16 mouse cellular contexts compared by ENCODE assay signal in the genomic region with DNA sequence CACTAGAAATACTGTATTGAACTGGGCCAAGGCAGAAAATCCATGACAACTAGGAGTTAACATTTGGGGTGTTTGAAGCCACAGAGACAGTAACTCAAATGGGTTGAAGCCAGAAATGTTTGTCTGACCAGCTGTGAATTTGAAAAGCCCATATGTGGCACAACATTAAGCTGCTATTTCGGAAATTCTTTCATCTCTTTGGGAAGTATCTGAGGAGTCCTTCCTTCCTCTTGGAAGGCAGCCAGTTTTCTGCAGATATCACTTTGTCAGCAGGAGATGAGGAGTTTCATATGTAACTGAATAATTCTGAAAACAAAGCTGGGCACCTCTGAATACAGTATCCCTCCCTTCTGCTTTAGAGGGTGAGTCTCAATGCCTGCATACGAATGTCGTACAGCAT.
DNase-seq lines count a peak whose midpoint lies in the region; TF ChIP-seq lines count a peak whose summit lies in the region.
"Had no signal": no experiment of that assay in that cellular context is flagged by ENCODE, and none has a peak within 500 bp of the region (broad histone marks: within the 10 kb centered on the region; RNA-seq: fewer than 3 reads in every experiment).

No protein-coding gene starts in this region.

- TF ChIP-seq CTCF in left cerebral cortex, adult 2 months (IDR thresholded peaks at IDR 0.05): no peak
- no peak for TF ChIP-seq CTCF in bone marrow macrophage, adult 2 months (IDR thresholded peaks at IDR 0.05; ENCODE audit: low read depth, low read length)
- no peak for TF ChIP-seq CTCF in gastrocnemius, adult 2 months (IDR thresholded peaks at IDR 0.05)

- peaks cover 20% of the 10 kb centered on the region for H3K4me1 ChIP-seq in bone marrow macrophage, adult 2 months (ENCODE audit: control insufficient read depth, insufficient read depth, low read length)
- H3K4me1 ChIP-seq: heart, embryonic 10.5 days; liver, embryonic 15.5 days; neural tube, embryonic 13.5 days had no signal

- intact Hi-C loops in left cerebral cortex, adult 2 months (cut with DNase I): no loop called here
- intact Hi-C loops in gastrocnemius, adult 2 months (cut with DNase I): no loop called here

- no peak overlapping the region for H3K4me3 ChIP-seq in left cerebral cortex, adult 2 months
- H3K4me3 ChIP-seq in bone marrow macrophage, adult 2 months (ENCODE audit: insufficient read depth, low read length): no peak overlapping the region
- H3K4me3 ChIP-seq in gastrocnemius, adult 2 months: no peak overlapping the region
- H3K4me3 ChIP-seq: heart, embryonic 10.5 days; liver, embryonic 15.5 days; midbrain, embryonic 13.5 days; neural tube, embryonic 13.5 days had no signal

- TF ChIP-seq POLR2A in bone marrow macrophage, adult 2 months (IDR thresholded peaks at IDR 0.05; ENCODE audit: borderline replicate concordance, low read depth, low read length): no peak

- peak; percentile 91 for DNase-seq in heart, adult 11 months
- no peak for DNase-seq in heart, postnatal 4 days
- peak; percentile 6 for DNase-seq in left cerebral cortex, adult 11 months (ENCODE audit: low spot score)
- no peak for DNase-seq in left cerebral cortex, adult 2 months (ENCODE audit: extremely low spot score in 1 of 2, low spot score in 2 of 2)
- DNase-seq in layer of hippocampus, adult 9-11 months: peak; percentile 74
- no peak for DNase-seq in gastrocnemius, adult 2 months
- DNase-seq in urinary bladder, postnatal 14 days (ENCODE audit: low spot score): no peak
- DNase-seq: adrenal gland, adult 8-10 months; cerebellum, adult 11 months; embryo, embryonic 11 days had no signal

- no peak overlapping the region for H3K27ac ChIP-seq in left cerebral cortex, adult 2 months
- H3K27ac ChIP-seq in bone marrow macrophage, adult 2 months (ENCODE audit: insufficient read depth, low read depth, low read length): peak overlapping the region; percentile 66
- H3K27ac ChIP-seq in gastrocnemius, adult 2 months: no peak overlapping the region
- H3K27ac ChIP-seq: heart, embryonic 10.5 days; liver, embryonic 15.5 days; midbrain, embryonic 13.5 days; neural tube, embryonic 13.5 days; stomach, postnatal 0 days had no signal

Comparison
In these comparisons a context has a peak if more than half of its experiments do, and no peak if none do; other contexts are left out.
1. DNase-seq: peak in heart, adult 11 months (single experiment), left cerebral cortex, adult 11 months (single experiment) and layer of hippocampus, adult 9-11 months (single experiment); none in heart, postnatal 4 days (single experiment), left cerebral cortex, adult 2 months (0 of 2), gastrocnemius, adult 2 months (single experiment) and urinary bladder, postnatal 14 days (single experiment).